Mouse (Mus musculus): Measurements from ENCODE around the gene Cacna2d4.

DNA sequence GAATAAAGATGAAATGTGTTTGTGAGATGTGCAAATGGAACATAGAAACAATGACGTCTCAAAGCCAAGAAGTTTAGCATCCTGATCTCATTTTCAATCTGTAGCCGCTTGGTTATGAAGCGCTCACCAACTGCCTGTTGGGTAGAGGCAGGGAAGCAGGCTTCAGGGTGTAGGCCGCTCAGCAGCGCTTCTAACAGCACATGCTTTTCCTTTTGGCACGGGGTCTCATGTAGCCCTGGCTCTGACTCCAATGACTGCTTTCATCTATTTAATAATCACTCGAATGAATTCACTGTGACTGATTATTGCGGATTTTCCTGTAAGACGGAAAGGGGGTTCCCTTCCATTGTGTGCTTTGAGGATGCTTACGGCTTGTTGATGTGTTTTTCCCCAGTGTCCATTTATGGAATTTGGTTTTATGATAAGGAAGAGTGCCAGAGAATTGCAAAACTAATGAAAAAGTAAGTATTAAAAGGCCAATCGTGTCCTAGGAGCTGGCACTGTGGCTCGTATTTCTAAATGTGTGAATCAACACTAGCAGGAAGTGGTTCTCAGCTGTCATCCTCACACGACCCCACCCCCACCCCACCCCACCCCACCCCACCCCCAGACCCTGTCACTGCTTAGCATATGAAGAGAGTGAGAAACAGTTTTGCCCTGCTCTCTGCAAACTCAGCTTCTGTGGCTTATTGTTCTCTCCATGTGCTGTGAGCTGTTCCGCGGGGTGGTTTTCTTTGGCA is 37.6 kb upstream of the Cacna2d4 start:
- TF ChIP-seq CTCF (IDR thresholded peaks at IDR 0.05; ENCODE audit: low read depth, low read length), result no peak
- no peak for TF ChIP-seq GATA1 (IDR thresholded peaks at IDR 0.05; ENCODE audit: borderline replicate concordance, low read length)
- no peak for TF ChIP-seq GATA2 (IDR thresholded peaks at IDR 0.05; ENCODE audit: borderline replicate concordance, low read depth, low read length)

All from G1E (cell line).